Mouse (Mus musculus) left cerebral cortex, adult 18-20 months (tissue): Measurements from ENCODE around the gene Mpzl3. TPM values are rescaled to one million over a fixed set of nuclear protein-coding genes. Genes with fewer than 3 reads are reported as not detected.
A peak's percentile ranks its signal among the peaks of the same experiment; 100 is the strongest.
"Not testable (repeated sequence)": the region's sequence is repeated elsewhere in the genome, so short reads cannot be mapped to it uniquely, and the experiment has no call there.

Experiments
- DNase-seq, 2 experiments: peaks; one replicate each; pipeline ENCODE4 v3.0.0; 2021 to 2022; ENCODE audit warnings: low spot score in 2 of 2, mixed read lengths in 1 of 2
- long read RNA-seq, 2 experiments: library from polyadenylated mRNA; stranded (forward); transcript quantifications; one replicate each; pipeline ENCODE4 v2.0.0; 2021
- total RNA-seq, 2 experiments: library from RNA; stranded (reverse); gene quantifications; 2 replicates each; pipeline ENCODE4 v1.2.3; 2021

The Mpzl3 gene
- total RNA-seq = 1 to 10 TPM; 4.5 to 5.2 TPM
- long read RNA-seq, experiment 1, partial matches to known transcripts = 0 of 4 reads
- long read RNA-seq, experiment 1, other reads (novel, unspliced or antisense) = 2 of 4 reads
- long read RNA-seq, experiment 2, partial matches to known transcripts = 0 of 3 reads
- long read RNA-seq, experiment 2, other reads (novel, unspliced or antisense) = 1 of 3 reads

- DNase-seq = peak; percentile 81 to 87
Observed at GRCm38 (mm10) chr9:45055082-45055713, at the start of gene Mpzl3. Gene Mpzl3 (plus strand): TSS chr9:45055186.

GRCm38 (mm10) chr9:45007404-45007803 lies 47.6 kb upstream of the Mpzl3 start:
- DNase-seq = no peak

- DNase-seq = no peak
Observed at GRCm38 (mm10) chr9:45008342-45008741, 46.6 kb upstream of the Mpzl3 start.

- DNase-seq = no peak
Observed at GRCm38 (mm10) chr9:45009180-45010078, 45.6 kb upstream of the Mpzl3 start, which contains the start of gene Cd3e. Gene Cd3e (minus strand): TSS chr9:45009627.

GRCm38 (mm10) chr9:45010461-45010860 lies 44.5 kb upstream of the Mpzl3 start:
- DNase-seq = no peak

- no peak for DNase-seq
Observed at GRCm38 (mm10) chr9:45011291-45011690, 43.7 kb upstream of the Mpzl3 start.

GRCm38 (mm10) chr9:45014879-45015278 lies 40.1 kb upstream of the Mpzl3 start:
- DNase-seq = no peak

- no peak for DNase-seq
Observed at GRCm38 (mm10) chr9:45015841-45016240, 39.1 kb upstream of the Mpzl3 start.

GRCm38 (mm10) chr9:45018031-45018430 lies 37.0 kb upstream of the Mpzl3 start:
- peak in 1 of 2 experiments; percentile 16 for DNase-seq

GRCm38 (mm10) chr9:45022800-45023199 lies 32.2 kb upstream of the Mpzl3 start:
- peak; percentile 59 to 67 for DNase-seq

- DNase-seq = no peak
Observed at GRCm38 (mm10) chr9:45023638-45024037, 31.3 kb upstream of the Mpzl3 start.

- no peak for DNase-seq
Observed at GRCm38 (mm10) chr9:45024187-45024586, 30.8 kb upstream of the Mpzl3 start.

GRCm38 (mm10) chr9:45027376-45027775 lies 27.6 kb upstream of the Mpzl3 start:
- DNase-seq = no peak

GRCm38 (mm10) chr9:45030341-45030740 lies 24.6 kb upstream of the Mpzl3 start:
- DNase-seq = no peak

GRCm38 (mm10) chr9:45032261-45032660 lies 22.7 kb upstream of the Mpzl3 start:
- no peak for DNase-seq

- DNase-seq = no peak
Observed at GRCm38 (mm10) chr9:45034526-45034925, 20.5 kb upstream of the Mpzl3 start.

GRCm38 (mm10) chr9:45037803-45038202 lies 17.2 kb upstream of the Mpzl3 start:
- DNase-seq = not testable (repeated sequence)

- no peak for DNase-seq
Observed at GRCm38 (mm10) chr9:45039499-45039898, 15.5 kb upstream of the Mpzl3 start, which contains the start of gene Mpzl2. Gene Mpzl2 (plus strand): TSS chr9:45039799.

GRCm38 (mm10) chr9:45040066-45040845 lies 14.7 kb upstream of the Mpzl3 start:
- no peak for DNase-seq

GRCm38 (mm10) chr9:45041131-45041838 lies 13.7 kb upstream of the Mpzl3 start:
- DNase-seq = no peak
